Mouse (Mus musculus): ENCODE measurements around the gene Zfp853.

Zfp853 gene

DNA sequence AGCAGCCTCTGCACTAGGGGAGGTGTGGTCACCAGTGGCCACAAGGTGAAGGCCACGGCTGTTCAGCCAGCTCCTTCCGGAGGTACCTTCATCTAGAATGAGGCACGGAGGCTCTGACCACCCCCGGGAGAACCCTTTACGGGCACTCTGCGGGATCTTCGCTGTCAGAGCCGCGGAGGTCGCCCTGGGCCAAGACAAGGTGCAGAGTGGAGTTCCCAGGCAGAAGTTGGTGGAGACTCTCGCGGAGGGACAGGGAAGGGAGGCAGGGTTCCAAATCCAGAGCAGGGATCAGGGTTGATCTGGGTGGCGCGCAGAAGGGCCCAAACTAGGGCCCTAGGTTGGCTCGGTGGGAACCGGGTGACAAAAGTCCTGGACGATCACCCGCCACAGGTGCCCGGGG lies 544 bp downstream of the Zfp853 start:
- no peak for DNase-seq (ENCODE audit: low spot score in 2 of 2)

GRCm38 (mm10) chr5:143289299-143289698 lies 4.1 kb downstream of the Zfp853 start:
- DNase-seq (ENCODE audit: low spot score in 2 of 2): no peak

DNA sequence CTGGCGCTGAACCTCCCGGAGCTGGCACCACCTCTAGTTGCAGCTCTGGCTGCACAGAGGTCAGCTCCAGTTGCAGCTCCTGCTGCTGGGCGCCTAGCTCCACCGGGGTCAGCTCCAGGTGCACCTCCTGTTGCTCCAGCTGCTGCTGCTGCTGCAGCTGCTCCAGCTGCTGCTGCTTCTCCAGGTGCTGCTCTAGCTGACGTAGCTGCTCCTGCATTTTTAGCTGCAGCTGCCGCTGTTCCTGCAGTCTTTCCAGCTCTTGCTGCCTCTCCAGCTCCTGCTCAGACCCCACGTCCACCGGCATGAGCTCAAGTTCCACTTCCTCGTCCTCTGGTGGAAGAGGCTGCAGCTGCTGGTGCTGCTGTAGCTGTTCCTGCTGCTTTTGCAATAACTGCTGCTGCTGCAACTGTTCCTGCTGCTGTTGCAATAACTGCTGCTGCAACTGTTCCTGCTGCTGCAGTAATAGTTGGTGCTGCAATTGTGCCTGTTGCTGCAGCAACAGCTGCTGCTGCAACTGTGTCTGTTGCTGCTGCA lies 5.0 kb downstream of the Zfp853 start:
- no peak for DNase-seq (ENCODE audit: low spot score in 2 of 2)

DNA sequence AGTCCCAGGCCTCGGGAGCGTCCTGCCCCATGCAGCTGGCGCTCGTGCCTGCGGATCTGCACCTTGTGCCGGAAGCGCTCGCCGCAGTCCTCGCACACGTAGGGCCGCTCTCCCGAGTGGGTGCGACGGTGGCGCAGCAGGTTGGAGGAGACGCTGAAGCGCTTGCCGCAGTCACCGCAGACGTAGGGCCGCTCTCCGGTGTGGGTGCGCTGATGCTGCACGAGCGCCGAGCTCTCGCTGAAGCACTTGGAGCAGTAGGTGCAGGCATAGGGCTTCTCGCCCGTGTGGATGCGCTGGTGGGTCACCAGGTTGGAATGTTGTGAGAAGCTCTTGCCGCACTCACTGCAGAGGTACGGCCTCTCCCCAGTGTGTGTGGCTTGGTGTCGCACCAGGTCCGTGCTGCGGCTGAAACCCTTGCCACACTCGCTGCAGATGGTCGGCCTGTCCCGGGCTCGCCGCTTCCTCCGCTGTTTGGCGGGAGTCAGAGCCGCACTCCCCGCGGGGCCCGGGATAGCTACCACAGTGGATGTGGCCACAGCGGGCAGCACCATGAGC lies 5.6 kb downstream of the Zfp853 start:
- DNase-seq (ENCODE audit: low spot score in 2 of 2): no peak

GRCm38 (mm10) chr5:143284762-143285161 lies 8.7 kb downstream of the Zfp853 start:
- no peak for DNase-seq (ENCODE audit: low spot score in 2 of 2)

- DNase-seq (ENCODE audit: low spot score in 2 of 2): no peak
Measured at GRCm38 (mm10) chr5:143279247-143279646, 14.2 kb downstream of the Zfp853 start.

- no peak for DNase-seq (ENCODE audit: low spot score in 2 of 2)
Measured at GRCm38 (mm10) chr5:143275761-143276160, 17.7 kb downstream of the Zfp853 start.

DNA sequence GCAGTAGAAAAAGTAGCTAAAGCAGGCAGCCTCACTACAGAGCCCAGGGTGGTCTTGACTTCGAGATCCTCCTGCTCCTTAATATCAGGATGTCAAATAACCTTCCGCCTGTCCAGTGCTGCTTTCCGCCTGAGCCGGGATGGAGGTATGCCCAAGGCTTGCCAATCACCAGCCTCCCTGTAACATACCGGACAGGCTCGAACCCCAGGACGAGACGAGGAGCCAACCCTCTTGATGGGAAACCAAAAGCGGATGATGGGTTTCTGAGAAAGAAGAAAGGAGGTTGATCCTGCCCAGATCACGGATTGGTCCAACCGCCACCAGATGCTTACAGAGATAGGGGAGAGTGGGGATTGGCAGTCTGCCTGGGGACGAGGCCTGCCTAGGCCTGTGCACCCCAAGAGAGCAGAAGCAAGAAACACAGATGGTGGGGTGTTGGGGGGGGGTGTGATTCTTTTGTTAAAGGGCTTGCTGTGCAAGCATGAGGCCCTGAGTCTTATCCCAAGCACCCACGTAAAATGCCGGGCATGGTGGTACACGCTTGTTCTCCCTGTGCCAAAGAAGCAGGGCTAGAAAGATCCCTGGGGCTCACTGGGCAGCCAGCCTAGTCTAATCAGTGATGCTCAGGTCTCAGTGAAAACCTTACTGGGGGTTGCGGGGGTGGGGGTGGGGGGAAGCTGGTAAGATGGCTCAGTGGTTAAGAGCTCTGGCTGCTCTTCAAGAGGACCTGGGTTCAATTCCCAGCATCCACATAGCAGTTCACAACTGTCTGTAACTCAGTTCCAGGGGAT lies 20.7 kb downstream of the Zfp853 start:
- DNase-seq (ENCODE audit: low spot score in 2 of 2): no peak

DNA sequence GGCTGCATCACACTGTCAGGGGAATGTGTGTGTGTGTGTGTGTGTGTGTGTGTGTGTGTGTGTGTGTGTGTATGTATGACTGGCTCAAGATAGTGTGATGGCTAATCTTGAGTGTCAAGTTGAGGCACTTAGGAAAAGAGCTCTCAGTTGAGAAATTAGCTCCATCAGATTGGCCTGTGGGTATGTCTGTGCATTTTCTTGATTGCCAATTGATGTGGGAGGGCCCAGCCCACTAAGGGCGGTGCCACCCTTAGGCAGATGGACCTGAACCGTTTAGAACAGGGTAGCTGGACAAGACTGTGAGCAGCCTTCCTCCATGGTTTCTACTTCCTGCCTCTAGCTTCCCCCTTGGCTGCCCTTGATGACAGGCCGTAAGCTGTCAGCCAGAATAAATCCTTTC lies 21.3 kb downstream of the Zfp853 start:
- DNase-seq (ENCODE audit: low spot score in 2 of 2): no peak

GRCm38 (mm10) chr5:143271642-143272041 lies 21.8 kb downstream of the Zfp853 start:
- no peak for DNase-seq (ENCODE audit: low spot score in 2 of 2)

DNA sequence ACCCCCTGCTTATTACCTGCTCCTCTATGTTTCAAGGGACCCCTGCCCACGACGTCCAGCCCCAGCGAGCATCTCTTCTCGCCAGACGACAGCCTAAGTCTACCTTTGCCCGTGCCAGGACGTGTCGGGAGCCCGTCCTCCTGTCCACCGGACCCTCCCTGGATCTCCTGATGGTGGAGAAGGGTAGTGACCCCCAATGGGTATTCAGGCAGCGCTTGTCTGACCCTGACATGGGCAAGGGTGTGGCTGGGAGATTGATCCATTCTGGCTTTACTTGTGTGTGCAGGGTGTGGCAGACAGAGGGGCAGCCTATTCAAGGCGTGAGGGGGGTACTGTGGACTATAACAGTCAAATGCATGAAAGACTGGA lies 23.3 kb downstream of the Zfp853 start:
- DNase-seq (ENCODE audit: low spot score in 2 of 2): no peak

DNA sequence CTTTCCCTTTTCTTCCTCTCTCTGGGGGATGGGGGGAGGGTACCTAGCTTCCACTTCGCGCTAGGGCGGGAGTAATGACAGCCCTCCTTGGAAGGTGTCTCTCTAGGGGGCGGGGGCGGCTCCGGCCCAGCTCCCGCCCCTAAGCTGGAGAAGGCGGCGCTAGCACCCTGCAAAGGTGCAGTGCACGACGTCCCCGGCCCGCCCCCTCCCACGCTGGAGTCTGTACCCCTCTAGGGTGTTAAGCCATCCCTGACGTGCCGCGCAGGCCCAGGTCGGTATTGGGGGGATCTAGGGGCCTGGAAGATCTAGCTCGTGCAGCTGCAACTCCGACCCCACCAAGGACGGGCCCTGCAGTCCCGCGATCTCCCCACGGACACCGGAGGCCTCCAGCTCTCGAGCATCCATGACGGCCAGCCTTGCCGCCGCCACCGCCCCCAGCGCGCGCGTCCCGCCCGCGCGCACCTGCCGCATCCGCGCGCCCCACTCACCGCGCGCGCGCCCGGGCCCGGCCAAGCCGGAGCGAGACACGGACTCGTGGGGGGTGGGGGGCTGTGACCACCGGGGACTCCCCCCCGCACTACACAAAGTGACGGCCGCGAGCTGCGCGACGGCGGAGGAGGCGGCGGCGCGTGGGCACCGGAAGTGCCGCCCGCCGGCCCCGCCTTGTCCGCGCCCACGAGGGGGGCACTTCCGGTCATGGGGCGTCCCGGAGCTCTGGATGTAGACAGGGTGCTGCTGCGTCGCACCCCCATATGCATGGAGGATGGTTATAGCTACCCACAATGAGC lies 23.9 kb downstream of the Zfp853 start, which contains the start of gene Zfp316:
Gene Zfp316, minus strand, starts transcription at position 660 of the 788 bp plus-strand sequence.
- DNase-seq (ENCODE audit: low spot score in 2 of 2): peak in 1 of 2 experiments; percentile 65

DNA sequence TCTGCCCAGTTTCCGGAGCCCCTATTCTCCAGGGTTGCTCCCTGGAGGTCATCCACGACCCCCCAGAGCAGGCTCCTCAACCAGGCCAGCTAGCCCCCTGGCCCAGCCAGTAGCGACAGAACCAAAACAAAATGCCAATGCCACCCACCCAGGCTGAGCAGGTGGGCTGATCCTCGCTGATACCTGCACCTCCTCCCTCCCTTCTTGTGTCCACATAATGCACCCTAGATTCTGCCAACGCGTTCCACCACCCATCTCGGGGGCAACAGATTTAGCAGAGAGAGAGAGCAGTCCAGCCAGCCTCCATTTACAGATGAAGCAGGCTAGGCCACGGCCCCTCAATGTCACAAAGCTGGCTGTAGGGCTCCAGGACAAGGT lies 24.4 kb downstream of the Zfp853 start:
- DNase-seq (ENCODE audit: low spot score in 2 of 2): no peak

- no peak for DNase-seq (ENCODE audit: low spot score in 2 of 2)
Measured at GRCm38 (mm10) chr5:143266794-143267193, 26.6 kb downstream of the Zfp853 start.

- no peak for DNase-seq (ENCODE audit: low spot score in 2 of 2)
Measured at GRCm38 (mm10) chr5:143265409-143265808, 28.0 kb downstream of the Zfp853 start.

DNA sequence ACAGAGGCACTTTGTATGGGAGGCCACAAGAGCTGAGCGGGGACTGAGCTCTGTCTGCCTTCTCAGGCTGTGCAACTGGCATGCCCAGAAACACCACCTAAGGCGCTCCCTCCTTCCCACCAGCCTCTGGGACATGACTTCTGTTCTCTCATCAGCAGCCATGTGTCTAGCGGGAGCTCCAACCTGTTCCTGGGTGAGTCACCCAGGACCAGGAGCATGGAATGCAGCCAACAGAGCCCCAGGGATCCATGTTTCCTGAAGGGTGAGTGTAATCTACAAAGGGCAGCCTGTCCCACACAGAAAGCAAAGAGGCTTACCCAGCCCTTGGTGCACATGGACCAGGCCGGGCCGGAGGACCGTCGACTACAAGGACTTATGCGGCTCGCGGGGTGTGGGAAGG lies 28.7 kb downstream of the Zfp853 start:
- DNase-seq (ENCODE audit: low spot score in 2 of 2): no peak

- DNase-seq (ENCODE audit: low spot score in 2 of 2): peak; percentile 45 to 62
Measured at GRCm38 (mm10) chr5:143261636-143262035, 31.8 kb downstream of the Zfp853 start.

GRCm38 (mm10) chr5:143255802-143256201 lies 37.6 kb downstream of the Zfp853 start:
- DNase-seq (ENCODE audit: low spot score in 2 of 2): no peak

DNA sequence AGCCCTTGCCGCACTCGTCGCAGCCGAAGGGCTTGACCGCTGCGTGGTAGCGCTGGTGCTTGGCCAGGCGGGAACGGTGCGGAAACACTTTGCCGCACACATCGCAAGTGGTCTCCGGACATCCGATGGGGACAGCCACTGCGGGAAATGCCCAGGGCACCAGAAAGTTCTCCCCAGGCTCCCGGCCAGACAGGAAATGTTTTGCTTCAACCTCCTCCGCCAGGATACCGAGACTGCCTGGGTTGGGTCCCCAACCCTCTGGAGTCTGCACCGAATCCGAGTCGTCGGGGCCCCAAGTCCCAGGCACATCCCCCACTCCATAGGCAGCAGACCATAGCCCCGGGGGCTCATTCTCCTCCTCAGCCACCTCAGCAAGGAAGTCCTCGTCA lies 38.3 kb downstream of the Zfp853 start:
- DNase-seq (ENCODE audit: low spot score in 2 of 2): no peak

- no peak for DNase-seq (ENCODE audit: low spot score in 2 of 2)
Measured at GRCm38 (mm10) chr5:143254487-143255130, 38.8 kb downstream of the Zfp853 start.

DNA sequence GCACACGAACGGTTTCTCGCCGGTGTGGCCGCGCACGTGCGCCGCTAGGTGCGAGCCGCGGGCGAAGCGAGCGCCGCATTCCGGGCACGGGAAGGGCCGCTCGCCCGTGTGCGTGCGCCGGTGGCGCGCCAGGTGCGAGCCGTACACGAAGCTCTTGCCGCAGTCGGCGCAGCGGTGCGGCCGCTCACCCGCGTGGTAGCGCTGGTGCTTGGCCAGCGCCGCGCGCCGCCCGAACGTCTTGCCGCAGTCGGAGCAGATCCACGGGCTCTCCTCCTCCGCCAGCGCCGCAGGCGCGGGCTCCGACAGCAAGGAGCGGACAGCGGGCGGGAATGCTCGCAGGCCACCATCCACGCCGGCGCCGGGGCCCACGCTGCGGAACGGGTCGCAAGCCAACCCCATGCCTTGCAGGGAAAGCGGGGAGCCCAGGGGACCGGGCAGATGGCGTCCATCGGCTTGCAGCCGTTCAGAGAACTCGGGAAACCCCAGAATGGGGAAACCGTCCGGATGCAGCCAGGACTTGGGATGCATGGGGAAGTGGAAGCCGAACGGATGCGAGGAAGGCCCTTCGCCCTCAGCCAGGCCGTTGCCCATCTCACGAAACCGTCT lies 39.4 kb downstream of the Zfp853 start:
- no peak for DNase-seq (ENCODE audit: low spot score in 2 of 2)
